Mouse (Mus musculus) small intestine, adult 2 months (tissue): ENCODE results near the gene St3gal4.

Experiments used
- CTCF ChIP-seq: fragments of 200-500 bp; IDR thresholded peaks from 2 replicates; pipeline ENCODE4 v1.5.1; 2012; ENCODE audit warnings: low read depth, mild to moderate bottlenecking, control low read depth, inconsistent platforms, low read length, moderate library complexity, mixed read lengths; ENCODE audit not compliant: insufficient replicate concordance, insufficient read length; ENCODE audit errors: extremely low read depth
- POLR2A ChIP-seq: fragments of 200-500 bp; IDR thresholded peaks from 2 replicates; pipeline ENCODE4 v1.6.1; 2012; ENCODE audit warnings: low read depth, mild to moderate bottlenecking, control low read depth, inconsistent platforms, low read length, moderate library complexity

DNA sequence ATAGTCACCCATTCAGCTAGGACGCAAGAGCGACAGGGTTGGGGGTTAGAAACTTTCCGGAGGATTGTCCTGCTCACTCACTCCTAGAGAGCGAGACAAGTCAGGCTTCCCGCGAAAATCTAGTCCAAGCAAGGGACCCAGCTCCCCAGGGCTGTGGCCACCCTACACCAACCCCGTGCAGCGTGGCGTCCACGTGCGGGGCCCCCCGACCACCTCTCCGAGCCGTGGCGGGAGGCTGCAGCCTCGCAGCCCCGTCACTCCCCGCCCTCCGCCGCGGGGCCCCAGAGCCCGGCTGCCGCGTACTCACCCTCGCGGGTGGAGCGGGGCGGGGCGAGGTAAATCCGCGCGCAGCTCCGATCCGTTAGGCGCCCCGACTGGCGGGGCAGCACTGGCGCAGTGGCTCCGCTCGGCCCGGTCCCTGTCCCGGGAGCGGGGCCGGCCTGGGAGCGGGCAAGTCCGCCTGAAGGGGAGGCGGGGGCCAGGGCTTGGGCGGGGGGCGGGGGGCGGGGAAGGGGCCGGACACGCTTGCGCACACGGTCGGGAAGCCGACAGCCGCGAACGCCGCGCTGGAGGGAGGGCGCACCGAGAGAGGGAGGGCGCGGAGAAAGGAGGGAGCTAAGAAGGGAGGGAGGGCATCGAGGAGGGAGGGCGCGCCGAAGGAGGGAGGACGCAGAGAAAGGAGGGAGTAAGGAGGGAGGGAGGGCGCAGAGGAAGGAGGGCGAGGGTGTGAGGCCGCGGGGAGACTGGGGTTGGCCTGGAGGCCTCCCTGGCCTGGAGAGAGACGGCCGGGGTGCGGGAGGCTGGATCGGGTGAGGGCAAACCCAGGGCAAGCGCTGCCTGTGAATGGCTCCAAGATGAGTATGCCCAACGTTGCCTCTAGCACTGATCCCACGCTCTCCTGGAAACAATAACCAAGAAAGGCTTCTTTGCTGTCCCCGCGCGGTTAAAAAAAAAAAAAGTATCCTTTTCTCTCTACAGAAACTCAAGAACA is 2.4 kb downstream of the St3gal4 start:
- TF ChIP-seq POLR2A (peak; percentile 46), CTCF (no peak)
